In the genomic region with DNA sequence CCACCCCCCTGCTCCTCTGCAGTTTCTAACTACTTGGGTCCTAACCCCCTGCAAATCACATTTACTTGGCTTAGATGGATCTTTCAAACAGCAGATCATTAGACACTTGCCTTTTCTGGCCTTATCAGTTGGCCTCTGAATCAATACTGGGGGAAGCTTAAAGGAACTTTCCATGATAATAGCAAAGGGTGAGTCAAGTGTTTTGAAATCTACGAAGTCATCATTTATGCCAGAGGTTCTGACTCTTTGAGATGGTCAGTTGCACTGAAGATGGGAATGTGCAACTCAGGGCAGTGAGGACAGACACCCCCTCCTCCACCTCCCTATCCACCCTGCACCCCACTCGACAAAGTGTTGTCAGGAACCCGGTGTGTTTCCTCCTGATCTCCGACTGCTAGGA, we compare ENCODE assay signal across 20 mouse cellular contexts.
"Had no signal": no experiment of that assay in that cellular context is flagged by ENCODE, and none has a peak within 500 bp of the region (broad histone marks: within the 10 kb centered on the region; RNA-seq: fewer than 3 reads in every experiment).

No protein-coding gene starts in this region.

- H3K27me3 ChIP-seq: kidney, embryonic 15.5 days; limb, embryonic 13.5 days; midbrain, embryonic 13.5 days; neural tube, embryonic 13.5 days had no signal

- H3K9me3 ChIP-seq: kidney, embryonic 15.5 days; limb, embryonic 10.5 days; limb, embryonic 13.5 days; midbrain, embryonic 10.5 days; midbrain, embryonic 13.5 days; neural tube, embryonic 13.5 days had no signal

- H3K27ac ChIP-seq: kidney, embryonic 15.5 days; limb, embryonic 10.5 days; limb, embryonic 13.5 days; liver, embryonic 14.5 days; macrophage; midbrain, embryonic 10.5 days; midbrain, embryonic 13.5 days; neural tube, embryonic 13.5 days; stomach, postnatal 0 days had no signal

- H3K4me2 ChIP-seq: kidney, embryonic 15.5 days; limb, embryonic 13.5 days; lung, embryonic 14.5 days had no signal

- H3K36me3 ChIP-seq: kidney, embryonic 15.5 days; limb, embryonic 10.5 days; limb, embryonic 13.5 days; midbrain, embryonic 13.5 days; neural tube, embryonic 13.5 days had no signal

- DNase-seq: kidney, adult 8-10 months; kidney, postnatal 10 days; kidney, postnatal 36 days; liver; liver, postnatal 0 days; lung, embryonic 14.5 days; thymus, postnatal 25 days had no signal

- H3K9ac ChIP-seq: kidney, embryonic 15.5 days; limb, embryonic 13.5 days; liver, embryonic 14.5 days; liver, postnatal 0 days; lung, embryonic 14.5 days; midbrain, embryonic 13.5 days; neural tube, embryonic 13.5 days had no signal

- H3K4me1 ChIP-seq: megakaryocyte, embryonic 14.5 days had no signal

- ATAC-seq: liver, postnatal 0 days; lung, postnatal 0 days; midbrain, embryonic 13.5 days; midbrain, embryonic 16.5 days had no signal

- H3K4me3 ChIP-seq: kidney, embryonic 15.5 days; limb, embryonic 10.5 days; limb, embryonic 13.5 days; megakaryocyte, embryonic 14.5 days; midbrain, embryonic 10.5 days; midbrain, embryonic 13.5 days; myocyte had no signal
